26 mouse cellular contexts compared by ENCODE assay signal in the genomic region with DNA sequence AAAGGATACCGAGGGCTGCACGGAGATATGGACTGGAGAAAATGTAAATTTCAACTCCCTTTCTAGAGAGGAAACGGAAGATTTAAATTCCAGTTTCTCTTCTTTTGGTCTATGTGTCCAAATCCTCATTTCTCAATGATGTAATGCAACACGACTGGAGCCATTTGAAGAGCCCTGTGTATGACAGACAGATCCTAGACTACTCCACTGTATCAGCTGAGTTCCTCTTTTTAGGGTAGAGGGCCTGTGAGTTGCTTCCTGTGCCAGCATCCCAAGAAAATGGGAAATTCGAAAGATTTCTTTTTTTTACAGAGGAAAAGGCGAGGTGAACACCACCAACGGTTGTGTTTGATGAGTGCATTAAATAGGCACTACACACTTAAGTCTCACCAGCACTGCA.
"Had no signal": no experiment of that assay in that cellular context is flagged by ENCODE, and none has a peak within 500 bp of the region (broad histone marks: within the 10 kb centered on the region; RNA-seq: fewer than 3 reads in every experiment).

No protein-coding gene starts in this region.

- H3K36me3 ChIP-seq: heart, embryonic 13.5 days; heart, embryonic 15.5 days; hindbrain, embryonic 13.5 days; hindbrain, embryonic 15.5 days; kidney, embryonic 15.5 days; limb, embryonic 13.5 days; limb, embryonic 15.5 days had no signal

- H3K27ac ChIP-seq: gastrocnemius, adult 2 months; heart, adult 2 months; heart, embryonic 13.5 days; heart, embryonic 15.5 days; hindbrain, embryonic 13.5 days; hindbrain, embryonic 15.5 days; hindbrain, postnatal 0 days; kidney, embryonic 15.5 days; kidney, postnatal 0 days; limb, embryonic 13.5 days; limb, embryonic 15.5 days had no signal

- H3K9ac ChIP-seq: heart, embryonic 13.5 days; heart, embryonic 15.5 days; hindbrain, embryonic 13.5 days; hindbrain, embryonic 15.5 days; kidney, embryonic 15.5 days; limb, embryonic 13.5 days; limb, embryonic 15.5 days had no signal

- H3K4me3 ChIP-seq: gastrocnemius, adult 2 months; heart, adult 2 months; heart, embryonic 13.5 days; heart, embryonic 15.5 days; hindbrain, embryonic 13.5 days; hindbrain, embryonic 15.5 days; kidney, embryonic 15.5 days; limb, embryonic 13.5 days; limb, embryonic 15.5 days had no signal

- H3K4me1 ChIP-seq: hindbrain, embryonic 13.5 days; hindbrain, embryonic 15.5 days; kidney, embryonic 15.5 days had no signal

- ATAC-seq: hindbrain, postnatal 0 days; intestine, embryonic 16.5 days had no signal

- H3K9me3 ChIP-seq: heart, embryonic 13.5 days; heart, embryonic 15.5 days; hindbrain, embryonic 13.5 days; hindbrain, embryonic 15.5 days; kidney, embryonic 15.5 days; limb, embryonic 15.5 days had no signal

- H3K27me3 ChIP-seq: heart, embryonic 13.5 days; heart, embryonic 15.5 days; hindbrain, embryonic 13.5 days; hindbrain, embryonic 15.5 days; kidney, embryonic 15.5 days; limb, embryonic 13.5 days; limb, embryonic 15.5 days had no signal

- DNase-seq: gastrocnemius, adult 2 months; gastrocnemius, postnatal 10 days; gastrocnemius, postnatal 25 days; heart, adult 11 months; heart, adult 2 months; heart, postnatal 14 days; heart, postnatal 36 days; kidney, adult 11 months; kidney, adult 2 months; kidney, adult 9 months; kidney, postnatal 14 days; kidney, postnatal 36 days; layer of hippocampus, adult 9-11 months; layer of hippocampus, postnatal 36 days; left cerebral cortex, postnatal 4 days had no signal

- H3K4me2 ChIP-seq: heart, embryonic 11.5 days; heart, embryonic 13.5 days; heart, embryonic 15.5 days; hindbrain, embryonic 13.5 days; hindbrain, embryonic 15.5 days; kidney, embryonic 15.5 days; limb, embryonic 13.5 days; limb, embryonic 15.5 days had no signal
